Mouse (Mus musculus): ENCODE results near the gene Dtd1. TPM values are rescaled to one million over a fixed set of nuclear protein-coding genes. Genes with fewer than 3 reads are reported as not detected.

Dtd1 gene
- polyA plus RNA-seq, 1 experiment from 2014 or later, result 31.4 TPM

GRCm38 (mm10) chr2:144770452-144770941 lies 170.8 kb downstream of the Dtd1 start:
- Histone ChIP-seq H3K4me2 (replicated peaks; ENCODE audit: low read depth, low read length) (no peak overlapping the region), H3K27ac (ENCODE audit: low read length) (no peak overlapping the region), H3K9ac (replicated peaks; ENCODE audit: low read depth) (no peak overlapping the region), H3K36me3 (ENCODE audit: insufficient read depth, low read length) (no peaks in the 10 kb centered on the region), H3K4me1 (ENCODE audit: insufficient read depth, low read depth, low read length) (no peaks in the 10 kb centered on the region), H3K27me3 (replicated peaks; ENCODE audit: insufficient read depth, low read length) (no peaks in the 10 kb centered on the region), H3K9me3 (ENCODE audit: low read length) (0 out of 2 replicates have a peak, but pooled peaks cover 5% of the 10 kb centered on the region), H3K4me3 (ENCODE audit: low read depth, low read length) (no peak overlapping the region)
- WGBS, result 64% methylated on average over 7 of the region's 7 CpGs
- TF ChIP-seq EP300 (IDR thresholded peaks at IDR 0.05), result no peak
- no peak for TF ChIP-seq CTCF (IDR thresholded peaks at IDR 0.05)
- ATAC-seq (no peak), DNase-seq (ENCODE audit: low spot score) (no peak)

- Histone ChIP-seq H3K4me2 (replicated peaks; ENCODE audit: low read depth, low read length) (no peak overlapping the region), H3K36me3 (ENCODE audit: insufficient read depth, low read length) (no peaks in the 10 kb centered on the region), H3K4me1 (ENCODE audit: insufficient read depth, low read depth, low read length) (no peaks in the 10 kb centered on the region), H3K9ac (replicated peaks; ENCODE audit: low read depth) (no peak overlapping the region), H3K27me3 (replicated peaks; ENCODE audit: insufficient read depth, low read length) (no peaks in the 10 kb centered on the region), H3K27ac (ENCODE audit: low read length) (no peak overlapping the region), H3K9me3 (ENCODE audit: low read length) (no peaks in the 10 kb centered on the region), H3K4me3 (ENCODE audit: low read depth, low read length) (no peak overlapping the region)
- ATAC-seq (no peak), DNase-seq (ENCODE audit: low spot score) (no peak)
- TF ChIP-seq CTCF (IDR thresholded peaks at IDR 0.05), result no peak
- TF ChIP-seq EP300 (IDR thresholded peaks at IDR 0.05), result no peak
- WGBS, result 75% methylated on average over 4 of the region's 4 CpGs
Observed at GRCm38 (mm10) chr2:144771841-144772240, 172.1 kb downstream of the Dtd1 start.

GRCm38 (mm10) chr2:144774636-144775160 lies 175.0 kb downstream of the Dtd1 start:
- Histone ChIP-seq H3K27ac (ENCODE audit: low read length) (no peak overlapping the region), H3K4me1 (ENCODE audit: insufficient read depth, low read depth, low read length) (no peaks in the 10 kb centered on the region), H3K9me3 (ENCODE audit: low read length) (no peaks in the 10 kb centered on the region), H3K27me3 (replicated peaks; ENCODE audit: insufficient read depth, low read length) (no peaks in the 10 kb centered on the region), H3K4me3 (ENCODE audit: low read depth, low read length) (no peak overlapping the region), H3K9ac (replicated peaks; ENCODE audit: low read depth) (no peak overlapping the region), H3K4me2 (replicated peaks; ENCODE audit: low read depth, low read length) (no peak overlapping the region), H3K36me3 (ENCODE audit: insufficient read depth, low read length) (no peaks in the 10 kb centered on the region)
- TF ChIP-seq EP300 (IDR thresholded peaks at IDR 0.05) (no peak), CTCF (IDR thresholded peaks at IDR 0.05) (no peak)
- 47% methylated on average over 8 of the region's 8 CpGs for WGBS
- DNase-seq (ENCODE audit: low spot score), result peak; percentile 47
- peak; percentile 48 for ATAC-seq

GRCm38 (mm10) chr2:144775626-144776025 lies 175.9 kb downstream of the Dtd1 start:
- H3K36me3 ChIP-seq (ENCODE audit: insufficient read depth, low read length), result no peaks in the 10 kb centered on the region
- H3K9me3 ChIP-seq (ENCODE audit: low read length), result no peaks in the 10 kb centered on the region
- no peak overlapping the region for H3K27ac ChIP-seq (ENCODE audit: low read length)
- H3K4me3 ChIP-seq (ENCODE audit: low read depth, low read length), result no peak overlapping the region
- ATAC-seq, result no peak
- H3K4me1 ChIP-seq (ENCODE audit: insufficient read depth, low read depth, low read length), result no peaks in the 10 kb centered on the region
- DNase-seq (ENCODE audit: low spot score), result no peak
- H3K9ac ChIP-seq (replicated peaks; ENCODE audit: low read depth), result no peak overlapping the region
- WGBS, result 84% methylated on average over 4 of the region's 4 CpGs
- no peak overlapping the region for H3K4me2 ChIP-seq (replicated peaks; ENCODE audit: low read depth, low read length)
- TF ChIP-seq EP300 (IDR thresholded peaks at IDR 0.05) (no peak), CTCF (IDR thresholded peaks at IDR 0.05) (no peak)
- H3K27me3 ChIP-seq (replicated peaks; ENCODE audit: insufficient read depth, low read length), result no peaks in the 10 kb centered on the region

GRCm38 (mm10) chr2:144779263-144779662 lies 179.6 kb downstream of the Dtd1 start:
- H3K4me2 ChIP-seq (replicated peaks; ENCODE audit: low read depth, low read length), result no peak overlapping the region
- H3K36me3 ChIP-seq (ENCODE audit: insufficient read depth, low read length), result no peaks in the 10 kb centered on the region
- no peak for ATAC-seq
- no peaks in the 10 kb centered on the region for H3K27me3 ChIP-seq (replicated peaks; ENCODE audit: insufficient read depth, low read length)
- H3K9me3 ChIP-seq (ENCODE audit: low read length), result no peaks in the 10 kb centered on the region
- 87% methylated on average over 7 of the region's 7 CpGs for WGBS
- no peak overlapping the region for H3K9ac ChIP-seq (replicated peaks; ENCODE audit: low read depth)
- no peak overlapping the region for H3K4me3 ChIP-seq (ENCODE audit: low read depth, low read length)
- H3K4me1 ChIP-seq (ENCODE audit: insufficient read depth, low read depth, low read length), result no peaks in the 10 kb centered on the region
- no peak overlapping the region for H3K27ac ChIP-seq (ENCODE audit: low read length)
- TF ChIP-seq CTCF (IDR thresholded peaks at IDR 0.05) (no peak), EP300 (IDR thresholded peaks at IDR 0.05) (no peak)
- no peak for DNase-seq (ENCODE audit: low spot score)

- H3K4me3 ChIP-seq (ENCODE audit: low read depth, low read length), result no peak overlapping the region
- DNase-seq (ENCODE audit: low spot score) (peak; percentile 39), ATAC-seq (peak; percentile 62)
- no peaks in the 10 kb centered on the region for H3K27me3 ChIP-seq (replicated peaks; ENCODE audit: insufficient read depth, low read length)
- H3K9me3 ChIP-seq (ENCODE audit: low read length), result no peaks in the 10 kb centered on the region
- H3K4me1 ChIP-seq (ENCODE audit: insufficient read depth, low read depth, low read length), result no peaks in the 10 kb centered on the region
- H3K27ac ChIP-seq (ENCODE audit: low read length), result no peak overlapping the region
- H3K4me2 ChIP-seq (replicated peaks; ENCODE audit: low read depth, low read length), result no peak overlapping the region
- H3K36me3 ChIP-seq (ENCODE audit: insufficient read depth, low read length), result no peaks in the 10 kb centered on the region
- 24% methylated on average over 5 of the region's 5 CpGs for WGBS
- H3K9ac ChIP-seq (replicated peaks; ENCODE audit: low read depth), result no peak overlapping the region
- TF ChIP-seq EP300 (IDR thresholded peaks at IDR 0.05), result no peak
- TF ChIP-seq CTCF (IDR thresholded peaks at IDR 0.05), result no peak
Observed at GRCm38 (mm10) chr2:144780731-144781130, 181.0 kb downstream of the Dtd1 start.

GRCm38 (mm10) chr2:144781871-144782270 lies 182.2 kb downstream of the Dtd1 start:
- Histone ChIP-seq H3K36me3 (ENCODE audit: insufficient read depth, low read length) (no peaks in the 10 kb centered on the region), H3K4me3 (ENCODE audit: low read depth, low read length) (no peak overlapping the region), H3K27ac (ENCODE audit: low read length) (no peak overlapping the region), H3K4me2 (replicated peaks; ENCODE audit: low read depth, low read length) (no peak overlapping the region), H3K9me3 (ENCODE audit: low read length) (no peaks in the 10 kb centered on the region), H3K4me1 (ENCODE audit: insufficient read depth, low read depth, low read length) (no peaks in the 10 kb centered on the region), H3K9ac (replicated peaks; ENCODE audit: low read depth) (no peak overlapping the region), H3K27me3 (replicated peaks; ENCODE audit: insufficient read depth, low read length) (no peaks in the 10 kb centered on the region)
- TF ChIP-seq CTCF (IDR thresholded peaks at IDR 0.05) (no peak), EP300 (IDR thresholded peaks at IDR 0.05) (no peak)
- DNase-seq (ENCODE audit: low spot score) (no peak), ATAC-seq (no peak)
- WGBS, result 34% methylated on average over 3 of the region's 3 CpGs

Data from lung, postnatal 0 days (tissue).